Mouse (Mus musculus): ENCODE data around the gene Spcs2. TPM values are rescaled to one million over a fixed set of nuclear protein-coding genes. Genes with fewer than 3 reads are reported as not detected.

The Spcs2 gene
- polyA plus RNA-seq, 1 experiment from 2014 or later, result 344 TPM

- Histone ChIP-seq H3K4me2 (ENCODE audit: low read depth, low read length, severe bottlenecking) (no peak overlapping the region), H3K36me3 (ENCODE audit: control insufficient read depth, insufficient read depth, low read length) (no peaks in the 10 kb centered on the region; the same call in 1 of the 2 replicates), H3K4me1 (replicated peaks; ENCODE audit: control insufficient read depth, insufficient read depth, low read length) (peaks cover 10% of the 10 kb centered on the region; the same call in 1 of the 2 replicates), H3K4me3 (ENCODE audit: low read depth, low read length) (no peak overlapping the region), H3K27ac (ENCODE audit: low read depth, low read length) (no peak overlapping the region), H3K27me3 (ENCODE audit: control insufficient read depth, insufficient read depth, low read length) (no peaks in the 10 kb centered on the region), H3K9ac (ENCODE audit: low read length) (no peak overlapping the region), H3K9me3 (ENCODE audit: control insufficient read depth, low read length) (no peaks in the 10 kb centered on the region)
- ATAC-seq (replicated peaks; ENCODE audit: low FRiP score), result no peak
- DNase-seq (ENCODE audit: low spot score), result no peak
- 93% methylated on average over 4 of the region's 4 CpGs for WGBS
Observed at GRCm38 (mm10) chr7:99854311-99854710, 9.0 kb downstream of the Spcs2 start.

GRCm38 (mm10) chr7:99853350-99853749 is 9.9 kb downstream of the Spcs2 start:
- no peak overlapping the region for H3K9ac ChIP-seq (ENCODE audit: low read length)
- H3K27ac ChIP-seq (ENCODE audit: low read depth, low read length), result no peak overlapping the region
- H3K9me3 ChIP-seq (ENCODE audit: control insufficient read depth, low read length), result no peaks in the 10 kb centered on the region
- 88% methylated on average over 7 of the region's 7 CpGs for WGBS
- no peak overlapping the region for H3K4me2 ChIP-seq (ENCODE audit: low read depth, low read length, severe bottlenecking)
- H3K4me3 ChIP-seq (ENCODE audit: low read depth, low read length), result no peak overlapping the region
- ATAC-seq (replicated peaks; ENCODE audit: low FRiP score) (no peak), DNase-seq (ENCODE audit: low spot score) (no peak)
- no peaks in the 10 kb centered on the region; the same call in 1 of the 2 replicates for H3K36me3 ChIP-seq (ENCODE audit: control insufficient read depth, insufficient read depth, low read length)
- H3K4me1 ChIP-seq (replicated peaks; ENCODE audit: control insufficient read depth, insufficient read depth, low read length), result peaks cover 10% of the 10 kb centered on the region; the same call in 1 of the 2 replicates
- no peaks in the 10 kb centered on the region for H3K27me3 ChIP-seq (ENCODE audit: control insufficient read depth, insufficient read depth, low read length)

- Histone ChIP-seq H3K27ac (ENCODE audit: low read depth, low read length) (no peak overlapping the region), H3K4me3 (ENCODE audit: low read depth, low read length) (no peak overlapping the region), H3K36me3 (ENCODE audit: control insufficient read depth, insufficient read depth, low read length) (peaks cover 2% of the 10 kb centered on the region; the same call in 1 of the 2 replicates), H3K27me3 (ENCODE audit: control insufficient read depth, insufficient read depth, low read length) (no peaks in the 10 kb centered on the region), H3K9me3 (ENCODE audit: control insufficient read depth, low read length) (no peaks in the 10 kb centered on the region), H3K4me1 (replicated peaks; ENCODE audit: control insufficient read depth, insufficient read depth, low read length) (peaks cover 4% of the 10 kb centered on the region; the same call in 1 of the 2 replicates), H3K9ac (ENCODE audit: low read length) (no peak overlapping the region), H3K4me2 (ENCODE audit: low read depth, low read length, severe bottlenecking) (no peak overlapping the region)
- 86% methylated on average over 6 of the region's 6 CpGs for WGBS
- DNase-seq (ENCODE audit: low spot score) (no peak), ATAC-seq (replicated peaks; ENCODE audit: low FRiP score) (no peak)
Observed at GRCm38 (mm10) chr7:99851618-99852017, 11.6 kb downstream of the Spcs2 start.

- DNase-seq (ENCODE audit: low spot score) (no peak), ATAC-seq (replicated peaks; ENCODE audit: low FRiP score) (no peak)
- Histone ChIP-seq H3K4me2 (ENCODE audit: low read depth, low read length, severe bottlenecking) (no peak overlapping the region), H3K27ac (ENCODE audit: low read depth, low read length) (no peak overlapping the region), H3K27me3 (ENCODE audit: control insufficient read depth, insufficient read depth, low read length) (no peaks in the 10 kb centered on the region), H3K4me3 (ENCODE audit: low read depth, low read length) (no peak overlapping the region), H3K4me1 (replicated peaks; ENCODE audit: control insufficient read depth, insufficient read depth, low read length) (no peaks in the 10 kb centered on the region), H3K9me3 (ENCODE audit: control insufficient read depth, low read length) (no peaks in the 10 kb centered on the region), H3K9ac (ENCODE audit: low read length) (no peak overlapping the region), H3K36me3 (ENCODE audit: control insufficient read depth, insufficient read depth, low read length) (peaks cover 5% of the 10 kb centered on the region; the same call in 1 of the 2 replicates)
- 58% methylated on average over 1 of the region's 1 CpGs for WGBS
Observed at GRCm38 (mm10) chr7:99851121-99851520, 12.1 kb downstream of the Spcs2 start.

GRCm38 (mm10) chr7:99850534-99850933 is 12.7 kb downstream of the Spcs2 start:
- Histone ChIP-seq H3K9ac (ENCODE audit: low read length) (no peak overlapping the region), H3K36me3 (ENCODE audit: control insufficient read depth, insufficient read depth, low read length) (peaks cover 5% of the 10 kb centered on the region; the same call in 1 of the 2 replicates), H3K4me1 (replicated peaks; ENCODE audit: control insufficient read depth, insufficient read depth, low read length) (no peaks in the 10 kb centered on the region), H3K27ac (ENCODE audit: low read depth, low read length) (no peak overlapping the region), H3K4me2 (ENCODE audit: low read depth, low read length, severe bottlenecking) (no peak overlapping the region), H3K4me3 (ENCODE audit: low read depth, low read length) (no peak overlapping the region), H3K9me3 (ENCODE audit: control insufficient read depth, low read length) (no peaks in the 10 kb centered on the region), H3K27me3 (ENCODE audit: control insufficient read depth, insufficient read depth, low read length) (no peaks in the 10 kb centered on the region)
- WGBS, result 91% methylated on average over 5 of the region's 5 CpGs
- DNase-seq (ENCODE audit: low spot score) (no peak), ATAC-seq (replicated peaks; ENCODE audit: low FRiP score) (no peak)

GRCm38 (mm10) chr7:99845533-99846236 is 17.6 kb downstream of the Spcs2 start:
- DNase-seq (ENCODE audit: low spot score), result no peak
- Histone ChIP-seq H3K4me3 (ENCODE audit: low read depth, low read length) (no peak overlapping the region), H3K36me3 (ENCODE audit: control insufficient read depth, insufficient read depth, low read length) (peaks cover 7% of the 10 kb centered on the region; the same call in 1 of the 2 replicates), H3K9me3 (ENCODE audit: control insufficient read depth, low read length) (no peaks in the 10 kb centered on the region), H3K27ac (ENCODE audit: low read depth, low read length) (no peak overlapping the region), H3K9ac (ENCODE audit: low read length) (no peak overlapping the region), H3K4me2 (ENCODE audit: low read depth, low read length, severe bottlenecking) (no peak overlapping the region), H3K27me3 (ENCODE audit: control insufficient read depth, insufficient read depth, low read length) (no peaks in the 10 kb centered on the region), H3K4me1 (replicated peaks; ENCODE audit: control insufficient read depth, insufficient read depth, low read length) (no peaks in the 10 kb centered on the region)
- ATAC-seq (replicated peaks; ENCODE audit: low FRiP score), result no peak
- WGBS, result 97% methylated on average over 8 of the region's 8 CpGs

- Histone ChIP-seq H3K36me3 (ENCODE audit: control insufficient read depth, insufficient read depth, low read length) (peaks cover 6% of the 10 kb centered on the region), H3K27me3 (ENCODE audit: control insufficient read depth, insufficient read depth, low read length) (no peaks in the 10 kb centered on the region), H3K4me1 (replicated peaks; ENCODE audit: control insufficient read depth, insufficient read depth, low read length) (no peaks in the 10 kb centered on the region), H3K9ac (ENCODE audit: low read length) (no peak overlapping the region), H3K27ac (ENCODE audit: low read depth, low read length) (no peak overlapping the region), H3K4me2 (ENCODE audit: low read depth, low read length, severe bottlenecking) (no peak overlapping the region), H3K9me3 (ENCODE audit: control insufficient read depth, low read length) (no peaks in the 10 kb centered on the region), H3K4me3 (ENCODE audit: low read depth, low read length) (no peak overlapping the region)
- WGBS, result 88% methylated on average over 3 of the region's 3 CpGs
- ATAC-seq (replicated peaks; ENCODE audit: low FRiP score) (no peak), DNase-seq (ENCODE audit: low spot score) (no peak)
Observed at GRCm38 (mm10) chr7:99838241-99838640, 25.0 kb downstream of the Spcs2 start.

GRCm38 (mm10) chr7:99837358-99838071 is 25.7 kb downstream of the Spcs2 start:
- 96% methylated on average over 6 of the region's 6 CpGs for WGBS
- H3K4me2 ChIP-seq (ENCODE audit: low read depth, low read length, severe bottlenecking), result no peak overlapping the region
- no peaks in the 10 kb centered on the region for H3K9me3 ChIP-seq (ENCODE audit: control insufficient read depth, low read length)
- H3K4me1 ChIP-seq (replicated peaks; ENCODE audit: control insufficient read depth, insufficient read depth, low read length), result no peaks in the 10 kb centered on the region
- ATAC-seq (replicated peaks; ENCODE audit: low FRiP score) (no peak), DNase-seq (ENCODE audit: low spot score) (no peak)
- peaks cover 6% of the 10 kb centered on the region for H3K36me3 ChIP-seq (ENCODE audit: control insufficient read depth, insufficient read depth, low read length)
- no peak overlapping the region for H3K27ac ChIP-seq (ENCODE audit: low read depth, low read length)
- no peaks in the 10 kb centered on the region for H3K27me3 ChIP-seq (ENCODE audit: control insufficient read depth, insufficient read depth, low read length)
- no peak overlapping the region for H3K4me3 ChIP-seq (ENCODE audit: low read depth, low read length)
- H3K9ac ChIP-seq (ENCODE audit: low read length), result no peak overlapping the region

All from forebrain, embryonic 11.5 days (tissue).